Mouse (Mus musculus) retina, embryonic 14.5 days (tissue): ENCODE measurements at regions not wholly inside any gene's neighbourhood (a gene's known extent, or its start where the extent isn't known, plus 50 kb on each side); places are given as distances from the start of the nearest gene placed in this dataset.

Experiments used
- DNase-seq: peaks from one replicate; pipeline ENCODE4 v3.0.0-alpha.2; 2015; ENCODE audit warnings: low spot score

DNA sequence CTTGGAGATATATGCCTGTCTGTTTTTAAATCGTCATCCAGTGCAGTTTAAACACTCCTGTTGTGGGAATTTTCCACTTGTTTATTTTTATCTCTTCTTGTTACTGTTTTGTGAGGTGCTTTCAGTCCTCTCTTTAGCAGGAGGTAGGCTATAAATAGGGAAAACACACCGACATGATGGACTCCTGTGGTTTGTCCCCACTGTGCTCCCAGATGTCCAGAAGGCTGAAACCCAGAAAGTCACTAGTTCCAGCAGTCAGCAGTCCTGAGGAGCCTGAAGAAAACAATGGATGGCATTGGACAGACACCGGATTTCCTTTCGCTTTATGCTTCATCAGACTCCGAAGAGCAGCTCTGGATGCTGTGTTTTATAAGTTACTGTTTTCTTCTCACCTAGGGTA is 55.2 kb upstream of the Armh4 start:
- no peak for DNase-seq

DNA sequence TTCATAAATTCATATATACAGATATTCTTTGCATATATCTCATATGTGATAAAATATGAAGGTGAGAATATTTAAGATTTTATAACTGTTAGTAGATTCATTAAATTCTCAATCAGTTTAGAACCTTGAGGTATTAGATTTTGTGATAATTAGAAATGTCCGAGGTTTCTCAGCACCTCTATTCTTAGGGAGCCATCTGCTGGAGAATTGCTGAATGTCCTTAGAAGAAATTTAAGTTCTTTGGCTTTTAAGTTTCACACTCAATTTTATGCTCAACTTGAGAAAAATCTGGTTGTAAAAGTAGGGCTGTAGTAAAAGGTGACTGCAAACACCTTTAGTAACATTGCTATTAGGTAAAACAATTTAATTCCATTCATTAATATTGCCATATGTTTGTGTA is 51.5 kb upstream of the Armh4 start:
- peak; percentile 16 for DNase-seq
